Mouse (Mus musculus): Measurements from ENCODE around the gene Clasp2.

Clasp2 gene

DNA sequence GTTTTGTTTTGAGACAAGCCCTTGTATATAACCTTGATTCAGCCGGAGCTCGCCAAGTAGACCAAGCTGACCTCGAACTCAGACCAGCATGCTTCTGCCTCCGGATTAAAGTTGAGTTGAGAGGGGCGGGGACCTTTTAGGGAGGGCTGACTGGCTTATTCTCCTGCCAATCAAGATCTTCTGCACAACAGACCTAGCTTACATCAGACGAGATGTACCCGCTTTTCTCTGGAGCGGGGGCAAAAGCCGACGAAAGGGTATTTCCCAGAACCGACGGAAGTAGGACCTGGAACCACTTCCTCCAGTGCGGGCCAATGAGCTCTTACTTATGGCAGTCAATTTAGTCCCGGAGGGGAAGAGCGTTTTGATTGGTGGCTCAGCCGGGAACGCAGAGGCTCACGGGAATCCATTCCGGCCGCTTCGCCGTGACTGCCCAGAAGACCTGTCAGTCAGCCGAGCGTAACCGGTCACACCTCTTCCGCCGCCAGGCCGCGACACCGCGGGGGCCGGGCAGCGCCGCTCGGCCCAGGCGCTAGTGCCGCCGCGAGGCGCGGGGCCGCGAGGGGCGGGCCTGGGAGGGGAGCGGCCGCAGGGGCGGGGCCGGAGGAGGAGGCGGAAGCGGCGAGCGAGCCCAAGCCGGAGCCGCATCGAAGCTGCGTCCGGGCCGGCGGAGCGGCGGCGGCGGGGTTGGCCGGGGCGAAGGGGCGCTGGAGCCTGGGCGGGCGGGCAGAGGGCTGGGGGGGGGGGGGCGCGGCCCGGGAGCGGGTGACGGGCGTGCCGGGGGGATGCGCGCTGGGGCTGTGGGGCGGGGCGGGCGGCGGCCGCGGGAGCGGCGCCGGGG lies 189.5 kb downstream of the Clasp2 start, which contains the start of gene Ubp1:
Gene Ubp1, plus strand, starts transcription at position 401 of the 841 bp plus-strand sequence.
- DNase-seq (ENCODE audit: low spot score in 2 of 2) = peak; percentile 96

DNA sequence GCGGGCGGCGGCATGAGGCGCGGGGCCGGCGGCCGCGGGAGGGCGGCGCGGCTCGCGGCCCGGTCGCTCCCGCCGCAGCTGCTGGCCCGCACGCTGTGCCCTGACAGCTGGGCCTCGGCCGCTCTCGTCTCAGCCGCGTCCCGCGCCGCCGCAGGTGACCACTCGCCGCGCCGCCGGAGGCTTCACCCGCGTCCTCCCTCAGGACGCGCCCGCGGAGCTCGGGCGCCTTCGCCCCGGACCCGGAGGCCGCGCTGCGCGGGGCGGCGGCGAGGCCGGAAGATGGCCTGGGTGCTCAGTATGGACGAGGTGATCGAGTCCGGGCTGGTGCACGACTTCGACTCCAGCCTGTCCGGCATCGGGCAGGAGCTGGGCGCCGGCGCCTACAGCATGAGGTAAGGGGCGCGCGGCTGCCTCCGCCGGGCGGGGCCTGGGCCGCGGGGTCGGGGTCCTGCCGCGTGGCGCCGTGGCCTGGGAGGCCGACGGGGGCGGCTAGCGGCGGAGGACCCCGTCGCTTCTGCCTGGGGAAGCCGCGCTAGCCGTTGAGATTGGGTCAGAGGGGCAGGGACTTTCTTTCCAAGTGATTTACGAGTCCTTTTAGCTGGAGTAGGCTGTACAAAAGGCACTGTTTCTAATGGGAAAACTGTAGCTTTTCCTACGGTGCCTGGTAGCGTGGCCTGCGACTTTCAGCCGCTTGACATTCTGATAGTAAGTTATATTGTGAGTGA lies 190.3 kb downstream of the Clasp2 start:
- no peak for DNase-seq (ENCODE audit: low spot score in 2 of 2)

DNA sequence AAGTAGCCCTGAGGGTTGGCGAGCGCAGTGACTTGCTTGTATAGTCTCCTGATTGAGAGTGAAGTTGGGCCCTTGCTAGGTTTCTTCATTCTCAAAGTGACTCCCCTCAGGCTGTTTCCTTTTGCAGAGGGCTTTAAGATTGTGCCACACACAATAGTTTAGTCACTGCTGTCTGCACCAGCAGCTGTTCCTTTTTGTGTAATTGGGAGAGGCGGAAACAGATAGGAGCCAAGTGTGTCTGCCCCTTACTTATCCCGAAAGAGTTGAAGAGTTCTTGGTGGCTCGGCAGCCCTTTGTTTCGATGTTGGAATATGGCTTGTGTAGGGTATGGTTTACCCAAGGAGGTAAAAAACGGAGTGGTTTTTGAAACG lies 190.8 kb downstream of the Clasp2 start:
- no peak for DNase-seq (ENCODE audit: low spot score in 2 of 2)

DNA sequence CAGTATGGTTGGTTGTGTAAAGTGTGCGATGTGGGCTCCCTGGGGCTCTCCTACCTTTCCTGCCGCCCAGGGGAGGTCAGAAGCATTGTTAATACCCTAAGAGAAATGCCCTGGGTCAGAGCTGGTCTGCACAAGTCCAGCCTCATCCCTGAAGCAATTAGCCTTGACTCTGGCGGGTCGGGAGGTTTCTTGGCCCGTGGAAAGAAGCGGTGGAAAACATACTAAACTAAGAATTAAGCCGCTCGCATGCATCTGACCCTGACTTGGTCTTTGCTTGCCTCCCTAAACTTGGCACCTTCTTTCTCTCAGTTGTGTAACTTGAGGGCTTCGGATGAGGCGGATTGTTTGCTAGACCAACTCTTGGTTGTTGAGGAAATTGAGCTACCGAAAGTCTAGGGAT lies 191.2 kb downstream of the Clasp2 start:
- no peak for DNase-seq (ENCODE audit: low spot score in 2 of 2)

DNA sequence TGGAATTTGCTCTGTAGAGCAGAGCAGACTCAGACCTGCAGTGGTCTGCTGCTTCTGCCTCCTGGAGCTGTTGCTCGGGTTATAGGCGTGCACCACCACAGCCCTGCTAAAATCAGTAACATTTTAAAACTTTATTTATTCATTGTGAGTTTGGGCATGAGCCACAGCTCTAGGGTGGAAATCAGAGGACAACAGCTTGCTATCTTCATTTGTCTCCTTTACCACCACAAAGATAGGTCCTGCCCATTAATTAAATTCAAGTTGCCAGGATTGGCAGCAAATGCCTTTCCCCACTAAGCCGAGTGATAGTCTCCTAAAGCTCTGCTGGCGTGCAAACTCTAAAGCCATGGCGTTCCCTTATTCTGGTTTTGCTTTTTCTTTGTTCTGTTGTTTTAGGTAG lies 194.4 kb downstream of the Clasp2 start:
- DNase-seq (ENCODE audit: low spot score in 2 of 2) = no peak

DNA sequence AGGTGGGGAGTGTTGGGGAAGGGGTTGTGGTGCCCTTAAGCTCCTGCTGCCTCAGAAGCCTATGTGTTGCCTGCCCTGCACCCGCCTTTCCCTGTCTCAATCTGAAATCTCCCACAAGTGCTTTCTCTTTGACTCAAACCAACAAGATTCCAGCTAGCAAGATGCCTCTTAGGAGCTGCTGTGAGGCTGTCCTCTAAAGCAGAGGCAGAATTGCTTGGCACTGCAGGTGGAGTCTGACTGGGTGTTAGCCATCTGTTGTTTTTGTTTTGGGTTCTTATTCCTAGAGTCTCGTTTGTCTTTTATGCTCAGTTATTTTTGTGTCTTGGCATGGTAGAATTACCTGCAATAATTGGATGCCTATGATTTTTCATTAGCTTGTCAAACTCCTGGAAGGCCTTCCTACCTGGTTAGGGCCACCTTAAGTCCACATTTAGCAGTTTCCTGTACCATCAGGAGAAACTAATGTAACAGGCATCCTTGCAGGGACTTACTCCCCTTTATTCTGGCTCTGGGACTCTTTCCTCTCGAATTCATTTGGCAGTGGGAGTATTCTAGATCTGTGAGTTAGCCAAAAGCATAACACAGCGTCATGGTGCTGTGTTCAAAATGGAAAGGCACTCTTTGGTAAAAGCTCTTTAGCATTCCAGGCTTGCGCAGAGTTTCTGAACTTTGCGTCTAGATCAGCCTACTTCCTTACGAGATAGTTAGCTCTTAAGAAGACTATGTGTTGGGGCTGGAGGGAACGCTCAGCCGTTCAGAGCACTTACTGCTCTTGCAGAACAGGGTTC lies 198.0 kb downstream of the Clasp2 start:
- peak; percentile 29 to 44 for DNase-seq (ENCODE audit: low spot score in 2 of 2)

DNA sequence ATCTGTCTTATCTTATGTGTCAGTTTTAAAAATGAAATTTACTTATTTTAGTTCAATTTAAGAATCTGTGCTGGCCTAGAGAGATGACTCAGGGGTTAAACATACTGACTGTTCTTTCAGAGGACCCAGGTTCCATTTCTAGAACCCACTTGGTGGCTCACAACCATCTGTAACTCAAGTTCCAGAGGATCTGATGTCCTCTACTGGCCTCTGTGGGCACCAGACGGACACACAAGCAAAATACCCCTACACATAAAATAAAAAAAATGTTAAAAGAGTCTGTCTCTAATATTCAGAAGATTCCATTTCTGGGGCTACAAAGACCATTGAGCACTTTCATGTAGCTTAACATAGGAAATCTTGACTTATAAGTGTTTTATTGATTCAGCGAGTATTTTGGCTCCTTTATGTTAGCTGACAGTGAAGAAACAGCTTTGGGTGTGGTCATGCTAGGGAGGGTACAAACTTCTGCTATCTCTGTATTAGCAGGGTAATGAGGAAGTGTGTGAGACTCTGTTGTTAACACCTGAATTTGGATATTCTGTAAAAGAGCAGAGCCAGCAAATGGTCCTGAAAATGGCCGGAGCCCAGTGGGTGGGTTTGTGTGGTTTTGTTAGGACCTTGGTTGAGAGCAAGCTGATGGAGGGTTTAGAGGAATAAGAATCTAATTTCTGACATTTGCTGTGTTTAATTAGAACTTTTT lies 200.0 kb downstream of the Clasp2 start:
- DNase-seq (ENCODE audit: low spot score in 2 of 2) = no peak

DNA sequence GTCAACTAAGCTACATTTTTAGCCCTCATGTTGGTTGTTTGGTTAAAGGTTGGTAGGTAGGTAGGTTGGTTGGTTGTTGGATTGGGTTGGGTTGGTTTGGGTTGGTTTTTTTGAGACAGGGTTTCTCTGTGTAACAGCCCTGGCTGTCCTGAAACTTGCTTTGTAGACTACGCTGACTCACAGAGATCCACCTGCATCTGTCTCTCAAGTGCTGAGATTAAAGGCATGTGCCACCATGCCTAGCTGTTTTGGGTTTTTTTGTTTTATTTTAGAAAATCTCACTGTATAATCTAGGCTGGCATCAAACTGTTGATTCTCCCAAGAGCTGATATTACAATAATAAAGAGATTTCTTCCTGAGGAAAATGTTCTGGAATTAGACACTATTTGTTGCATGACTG lies 202.1 kb downstream of the Clasp2 start:
- DNase-seq (ENCODE audit: low spot score in 2 of 2) = no peak

DNA sequence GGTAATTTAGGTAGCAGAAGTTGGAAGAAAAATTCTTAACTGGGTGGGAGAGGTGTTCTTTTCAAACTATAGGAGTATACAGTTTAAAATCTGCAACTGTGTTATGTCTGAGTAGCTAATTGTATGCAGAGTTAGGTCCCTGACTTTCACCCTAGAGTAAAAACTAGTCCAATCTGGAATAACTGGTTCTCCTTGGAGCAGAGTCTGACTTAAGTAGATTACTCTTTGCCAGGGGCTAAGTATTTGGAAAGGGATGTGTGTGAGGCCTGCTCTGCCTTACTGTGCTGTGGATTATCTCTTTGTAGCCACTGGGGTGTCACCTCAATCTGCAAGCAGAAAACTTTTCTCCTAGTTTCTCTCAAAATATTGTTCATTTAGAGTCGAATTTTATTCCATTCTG lies 205.9 kb downstream of the Clasp2 start:
- no peak for DNase-seq (ENCODE audit: low spot score in 2 of 2)

DNA sequence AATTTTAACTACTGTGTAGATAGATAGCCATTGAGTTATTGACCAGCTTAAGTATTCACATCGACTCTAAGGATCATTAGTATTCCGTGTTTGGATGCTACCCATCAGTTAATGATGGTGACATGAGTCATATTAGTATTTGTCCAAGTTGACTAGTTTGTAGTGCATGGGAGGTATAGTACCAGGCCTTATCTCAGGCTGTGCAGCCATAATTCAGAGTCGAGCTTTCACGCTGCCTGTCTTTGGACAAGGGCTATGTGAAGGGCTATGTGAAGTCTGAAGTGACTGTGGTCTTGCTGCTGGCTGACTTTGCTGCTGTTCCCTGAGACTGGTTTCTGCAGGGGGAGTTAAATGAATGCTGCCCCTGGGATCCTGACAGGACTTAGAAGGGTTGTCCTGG lies 216.5 kb downstream of the Clasp2 start:
- DNase-seq (ENCODE audit: low spot score in 2 of 2) = no peak

DNA sequence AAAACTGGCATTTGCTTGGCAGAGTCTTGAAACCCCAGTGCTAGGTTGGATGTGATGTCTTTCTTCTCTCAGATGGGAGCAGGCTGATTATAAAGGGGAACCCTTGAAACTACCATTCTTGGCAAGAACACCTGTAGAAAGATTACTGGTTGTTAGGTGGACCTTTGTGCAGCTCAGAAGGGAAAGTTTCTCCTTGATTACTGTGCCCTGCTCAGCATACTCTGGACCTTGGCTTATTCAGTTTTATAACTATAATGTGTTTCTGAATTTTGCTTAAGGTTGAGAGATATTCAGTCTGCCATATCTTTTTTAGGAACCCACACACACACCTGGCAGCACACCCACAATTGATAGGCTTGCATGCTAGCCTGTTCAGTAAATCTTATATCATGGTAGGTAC lies 222.4 kb downstream of the Clasp2 start:
- DNase-seq (ENCODE audit: low spot score in 2 of 2) = no peak

DNA sequence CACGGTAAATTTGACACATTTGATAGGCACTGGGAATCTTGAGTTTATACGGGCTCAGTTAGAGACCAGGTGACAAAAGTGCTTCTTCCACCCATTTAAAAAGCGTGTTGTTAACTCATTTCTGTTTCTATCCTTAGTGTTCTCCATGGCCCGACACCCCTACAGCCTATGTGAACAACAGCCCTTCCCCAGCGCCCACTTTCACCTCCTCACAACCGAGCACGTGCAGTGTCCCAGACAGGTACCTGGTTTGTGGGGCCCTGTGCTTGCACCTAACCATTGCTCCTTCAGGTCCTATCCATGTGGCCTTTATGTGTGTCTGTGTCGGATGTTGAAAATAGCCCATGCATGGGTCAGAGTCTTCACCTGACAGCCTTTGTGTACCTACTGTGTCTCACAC lies 223.1 kb downstream of the Clasp2 start:
- DNase-seq (ENCODE audit: low spot score in 2 of 2) = no peak

DNA sequence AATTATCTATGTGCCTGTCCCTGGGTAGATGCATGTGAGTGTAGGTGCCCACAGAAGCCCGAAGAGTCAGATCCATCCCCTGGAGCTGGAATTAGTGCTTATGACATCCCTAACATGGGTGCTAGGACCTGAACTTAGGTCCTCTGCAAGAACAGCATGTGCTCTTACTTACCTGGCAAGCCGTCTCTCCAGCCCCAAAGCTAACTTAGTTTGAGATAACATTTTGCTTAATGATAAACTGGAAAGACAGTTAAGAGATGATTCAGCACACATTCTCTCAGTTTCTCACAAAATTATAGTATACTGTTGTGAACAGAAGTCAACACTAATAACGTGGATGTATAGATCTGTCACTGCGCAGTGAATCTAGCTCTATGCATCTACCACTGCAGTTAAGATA lies 225.6 kb downstream of the Clasp2 start:
- DNase-seq (ENCODE audit: low spot score in 2 of 2) = no peak

DNA sequence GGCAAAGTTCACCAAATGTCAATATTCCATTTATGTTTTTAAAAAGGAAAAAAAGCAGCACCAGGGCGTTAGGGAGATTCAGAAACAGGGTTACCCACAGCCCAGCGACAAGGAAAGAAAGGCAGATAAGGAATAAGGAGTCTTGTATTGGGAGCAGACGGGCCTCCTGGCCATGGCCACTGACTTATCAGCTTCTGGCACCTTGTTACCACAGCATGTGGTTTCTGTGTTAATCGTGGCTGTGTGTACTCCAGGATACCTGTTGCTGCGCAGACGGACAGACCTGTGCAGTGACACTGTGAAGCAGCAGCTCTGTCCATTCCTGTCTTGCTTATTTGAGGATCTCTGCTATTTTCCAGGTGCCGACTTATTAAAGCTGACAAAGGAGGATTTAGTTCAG lies 227.7 kb downstream of the Clasp2 start:
- no peak for DNase-seq (ENCODE audit: low spot score in 2 of 2)
